Mouse (Mus musculus) heart, embryonic 14.5 days (tissue): Measurements from ENCODE around the gene Aif1l. TPM values are rescaled to one million over a fixed set of nuclear protein-coding genes. Genes with fewer than 3 reads are reported as not detected.

Experiments
- ATAC-seq: fragments of 200-750 bp; cut with Nextera tagmentation; 2 replicates; pipeline ENCODE4 v1.8.0; 2017; ENCODE audit warnings: low read depth, moderate TSS enrichment; ENCODE audit not compliant: insufficient number of reproducible peaks, insufficient read depth, low FRiP score
- H3K27ac ChIP-seq, 2 experiments: fragments of 200-500 bp in 1 of 2; fragments of 300-500 bp in 1 of 2; sonication (generic) in 1 of 2; replicated peaks in 1 of 2; 2 replicates each; pipeline ENCODE4 v1.5.1; 2012 to 2014; ENCODE audit warnings: low read depth in 2 of 2, low read length in 2 of 2, control low read depth in 1 of 2, mild to moderate bottlenecking in 1 of 2, mixed read lengths in 1 of 2; ENCODE audit not compliant: control insufficient read depth in 1 of 2, insufficient read depth in 1 of 2
- H3K27me3 ChIP-seq: fragments of 300-500 bp; sonication (generic); 2 replicates; pipeline ENCODE4 v1.6.1; 2014; ENCODE audit warnings: mild to moderate bottlenecking, low read length, control low read depth; ENCODE audit not compliant: control insufficient read depth, insufficient read depth
- H3K36me3 ChIP-seq: fragments of 300-500 bp; sonication (generic); 2 replicates; pipeline ENCODE4 v1.6.1; 2014; ENCODE audit warnings: mild to moderate bottlenecking, control low read depth, low read length, mixed read lengths; ENCODE audit not compliant: control insufficient read depth, insufficient read depth
- H3K4me1 ChIP-seq, 2 experiments: fragments of 200-500 bp in 1 of 2; fragments of 300-500 bp in 1 of 2; sonication (generic) in 1 of 2; 2 replicates each; pipeline ENCODE4 v1.6.1; 2012 to 2014; ENCODE audit warnings: low read length in 2 of 2, control low read depth in 1 of 2, mixed read lengths in 1 of 2; ENCODE audit not compliant: control insufficient read depth in 2 of 2, insufficient read depth in 2 of 2
- H3K4me2 ChIP-seq: fragments of 300-500 bp; sonication (generic); 2 replicates; pipeline ENCODE4 v1.6.1; 2014; ENCODE audit warnings: mild to moderate bottlenecking, low read length
- H3K4me3 ChIP-seq, 2 experiments: fragments of 200-500 bp in 1 of 2; fragments of 300-500 bp in 1 of 2; sonication (generic) in 1 of 2; 2 replicates each; pipeline ENCODE4 v1.5.1; 2012 to 2014; ENCODE audit warnings: low read length in 2 of 2, mild to moderate bottlenecking in 2 of 2, control low read depth in 1 of 2, low read depth in 1 of 2, moderate library complexity in 1 of 2; ENCODE audit not compliant: control insufficient read depth in 1 of 2, insufficient read depth in 1 of 2
- H3K9ac ChIP-seq: fragments of 300-500 bp; sonication (generic); 2 replicates; pipeline ENCODE4 v1.6.1; 2014; ENCODE audit warnings: mild to moderate bottlenecking, low read length
- H3K9me3 ChIP-seq: fragments of 300-500 bp; sonication (generic); 2 replicates; pipeline ENCODE4 v1.6.1; 2016; ENCODE audit warnings: low read length, control low read depth; ENCODE audit not compliant: control insufficient read depth
- WGBS: fragments of 180-500 bp; shearing (Covaris S2); extraction: QIAGEN DNeasy Blood & Tissue Kit; methylation state at CpG from one replicate; pipeline ENCODE4 v1.1.7; 2014; 5-methylcytosine and 5-hydroxymethylcytosine counted together
- polyA plus RNA-seq: library from polyadenylated mRNA; unstranded; fragments of >200 nt; fragmentation: Nextera tagmentation; extraction: Ambion mirVana; gene quantifications from 2 replicates; pipeline ENCODE4 v1.2.1, GENCODE M21; 2014

Gene Aif1l
- polyA plus RNA-seq, 1 experiment from 2014 or later, result 72.7 TPM

GRCm38 (mm10) chr2:31952236-31952635, 2.3 kb downstream of the Aif1l start:
- no peaks in the 10 kb centered on the region for H3K36me3 ChIP-seq
- no peak overlapping the region for H3K27ac ChIP-seq
- H3K9me3 ChIP-seq, result no peaks in the 10 kb centered on the region
- ATAC-seq, result no peak
- no peak overlapping the region for H3K4me3 ChIP-seq
- peaks cover 4% of the 10 kb centered on the region; the same call in 1 of the 2 replicates for H3K27me3 ChIP-seq
- peaks cover 33 to 45% of the 10 kb centered on the region in 2 experiments for H3K4me1 ChIP-seq
- 80% methylated on average over 10 of the region's 10 CpGs for WGBS
- no peak overlapping the region for H3K9ac ChIP-seq
- H3K4me2 ChIP-seq, result no peak overlapping the region

GRCm38 (mm10) chr2:31952725-31953124, 2.8 kb downstream of the Aif1l start:
- ATAC-seq, result no peak
- H3K4me2 ChIP-seq, result no peak overlapping the region
- H3K9ac ChIP-seq, result no peak overlapping the region; the same call in 1 of the 2 replicates
- H3K27me3 ChIP-seq, result peaks cover 4% of the 10 kb centered on the region; the same call in 1 of the 2 replicates
- H3K9me3 ChIP-seq, result no peaks in the 10 kb centered on the region
- H3K36me3 ChIP-seq, result no peaks in the 10 kb centered on the region
- peak overlapping the region in 1 of 2 experiments; percentile 88; a peak in 2 of 4 replicates for H3K27ac ChIP-seq
- H3K4me1 ChIP-seq, result peaks cover 33 to 45% of the 10 kb centered on the region in 2 experiments
- WGBS, result 78% methylated on average over 3 of the region's 3 CpGs
- no peak overlapping the region for H3K4me3 ChIP-seq

GRCm38 (mm10) chr2:31953687-31954086, 3.7 kb downstream of the Aif1l start:
- peak overlapping the region; percentile 83 to 88 for H3K27ac ChIP-seq
- no peaks in the 10 kb centered on the region for H3K36me3 ChIP-seq
- WGBS, result 36% methylated on average over 8 of the region's 8 CpGs
- H3K9me3 ChIP-seq, result no peaks in the 10 kb centered on the region
- peaks cover 4% of the 10 kb centered on the region; the same call in 1 of the 2 replicates for H3K27me3 ChIP-seq
- peak; percentile 67 for ATAC-seq
- 0 out of 2 replicates have a peak overlapping the region, but pooled peaks have one; percentile 21 for H3K4me2 ChIP-seq
- H3K4me1 ChIP-seq, result peaks cover 33 to 45% of the 10 kb centered on the region in 2 experiments
- peak overlapping the region; percentile 39 for H3K9ac ChIP-seq
- no peak overlapping the region for H3K4me3 ChIP-seq

DNA sequence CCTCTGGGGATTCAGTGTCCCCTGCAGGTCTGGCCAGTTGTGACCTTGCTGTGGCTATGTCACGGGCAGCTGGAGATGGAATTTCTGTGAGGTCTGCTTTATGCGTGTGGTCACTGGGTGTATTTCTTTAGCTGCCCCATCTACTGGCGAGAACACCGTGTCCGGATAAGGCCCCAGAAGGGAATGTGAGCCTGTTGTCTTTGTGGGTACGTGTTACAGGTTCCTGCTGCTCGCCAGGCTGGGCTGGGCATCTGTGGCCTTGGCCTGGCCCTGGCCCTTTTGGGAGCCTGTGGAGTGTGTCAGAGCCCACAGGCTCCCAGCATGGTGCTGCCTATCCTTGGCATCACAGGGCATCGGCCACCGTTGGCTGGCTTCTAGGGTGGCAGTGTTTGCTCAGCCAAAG, 4.8 kb downstream of the Aif1l start:
- no peak for ATAC-seq
- 56% methylated on average over 9 of the region's 9 CpGs for WGBS
- peak overlapping the region; percentile 39 for H3K9ac ChIP-seq
- H3K27me3 ChIP-seq, result no peaks in the 10 kb centered on the region
- peak overlapping the region; percentile 83 to 88 for H3K27ac ChIP-seq
- no peaks in the 10 kb centered on the region for H3K36me3 ChIP-seq
- H3K4me3 ChIP-seq, result no peak overlapping the region
- H3K9me3 ChIP-seq, result no peaks in the 10 kb centered on the region
- H3K4me2 ChIP-seq, result no peak overlapping the region
- H3K4me1 ChIP-seq, result peaks cover 33 to 45% of the 10 kb centered on the region in 2 experiments

- Histone ChIP-seq H3K4me1 (peaks cover 31 to 43% of the 10 kb centered on the region in 2 experiments), H3K4me3 (no peak overlapping the region), H3K9ac (no peak overlapping the region), H3K27ac (no peak overlapping the region), H3K4me2 (no peak overlapping the region), H3K9me3 (no peaks in the 10 kb centered on the region), H3K27me3 (no peaks in the 10 kb centered on the region), H3K36me3 (peaks cover 4% of the 10 kb centered on the region; the same call in 1 of the 2 replicates)
- WGBS, result 88% methylated on average over 5 of the region's 5 CpGs
- no peak for ATAC-seq
Measured at GRCm38 (mm10) chr2:31955686-31956085, 5.7 kb downstream of the Aif1l start.

DNA sequence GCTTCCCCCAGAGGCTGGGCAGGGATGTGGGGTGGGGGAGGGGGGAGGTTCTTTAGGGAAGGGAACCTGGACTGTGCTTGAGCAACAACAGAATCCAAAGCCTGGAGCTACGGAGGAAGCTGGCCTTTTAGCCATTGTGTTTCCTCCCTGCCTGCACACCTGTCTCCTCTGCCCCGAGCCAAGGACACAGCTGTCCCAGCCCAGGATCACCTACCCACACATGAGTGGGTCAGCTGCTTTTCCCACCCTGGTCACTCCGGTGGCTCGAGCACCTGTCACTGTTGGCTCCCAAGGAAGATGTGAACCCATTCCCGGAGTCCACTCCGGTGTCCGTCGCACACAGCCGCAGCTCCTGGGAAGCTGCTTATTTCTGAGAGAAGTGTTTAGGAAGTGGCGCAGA, 7.3 kb downstream of the Aif1l start:
- no peaks in the 10 kb centered on the region for H3K27me3 ChIP-seq
- H3K4me3 ChIP-seq, result no peak overlapping the region
- peaks cover 15% of the 10 kb centered on the region for H3K36me3 ChIP-seq
- H3K4me1 ChIP-seq, result peaks cover 21 to 29% of the 10 kb centered on the region in 2 experiments
- no peak overlapping the region for H3K9ac ChIP-seq
- 93% methylated on average over 10 of the region's 10 CpGs for WGBS
- H3K27ac ChIP-seq, result no peak overlapping the region
- no peak overlapping the region for H3K4me2 ChIP-seq
- ATAC-seq, result no peak
- no peaks in the 10 kb centered on the region for H3K9me3 ChIP-seq

GRCm38 (mm10) chr2:31960986-31961385, 11.0 kb downstream of the Aif1l start:
- peaks cover 27% of the 10 kb centered on the region for H3K36me3 ChIP-seq
- 96% methylated on average over 8 of the region's 8 CpGs for WGBS
- no peak for ATAC-seq

DNA sequence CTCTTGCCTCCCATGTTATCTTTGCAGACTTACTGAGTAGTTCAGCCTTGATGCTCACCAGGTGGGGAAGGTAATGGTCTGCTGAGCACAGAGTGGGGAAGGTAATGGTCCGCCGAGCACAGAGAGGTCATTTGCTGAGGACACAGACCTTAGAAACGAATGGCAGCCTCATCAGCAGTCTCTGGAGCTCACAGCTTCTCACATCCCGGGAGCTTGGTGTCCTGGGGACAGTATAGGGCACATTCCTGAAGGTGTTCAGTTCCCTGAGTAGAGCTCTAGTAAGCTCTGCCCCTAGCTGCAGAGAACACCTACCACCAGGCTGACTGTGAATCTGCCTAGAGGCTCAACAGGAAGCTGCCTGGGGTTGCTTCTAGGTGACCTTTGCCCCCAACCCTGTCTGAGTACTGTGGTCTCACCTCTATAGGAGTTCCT, 11.9 kb downstream of the Aif1l start:
- ATAC-seq, result no peak
- WGBS, result 63% methylated on average over 4 of the region's 4 CpGs
- Histone ChIP-seq H3K9me3 (no peaks in the 10 kb centered on the region), H3K4me2 (no peak overlapping the region), H3K27ac (no peak overlapping the region), H3K4me1 (no peaks in the 10 kb centered on the region; a peak in 2 of 4 replicates), H3K9ac (no peak overlapping the region), H3K27me3 (no peaks in the 10 kb centered on the region), H3K4me3 (no peak overlapping the region), H3K36me3 (peaks cover 27% of the 10 kb centered on the region)

More at GRCm38 (mm10) chr2:31960986-31961385, 11.0 kb downstream of the Aif1l start:
- no peak overlapping the region for H3K9ac ChIP-seq
- H3K4me3 ChIP-seq, result no peak overlapping the region
- H3K27ac ChIP-seq, result no peak overlapping the region
- no peaks in the 10 kb centered on the region for H3K27me3 ChIP-seq
- no peak overlapping the region for H3K4me2 ChIP-seq
- no peaks in the 10 kb centered on the region for H3K9me3 ChIP-seq
- no peaks in the 10 kb centered on the region; a peak in 2 of 4 replicates for H3K4me1 ChIP-seq
